Mouse (Mus musculus): ENCODE measurements around the gene Drd1.

GRCm38 (mm10) chr13:54095721-54096120 is 40.2 kb upstream of the Drd1 start:
- TF ChIP-seq POLR2A (IDR thresholded peaks at IDR 0.05; ENCODE audit: control insufficient read depth, extremely low read depth, insufficient read depth, low read length, poor library complexity) = no peak
- TF ChIP-seq CTCF (IDR thresholded peaks at IDR 0.05; ENCODE audit: borderline replicate concordance, control insufficient read depth, extremely low read depth, insufficient read depth, low read length, poor library complexity) = no peak

Data from thymus, adult 2 months (tissue).